Mouse (Mus musculus) stomach, postnatal 0 days (tissue): ENCODE data around the gene Hcrtr1. TPM values are rescaled to one million over a fixed set of nuclear protein-coding genes. Genes with fewer than 3 reads are reported as not detected.
A peak's percentile ranks its signal among the peaks of the same experiment; 100 is the strongest.

Experiments
- ATAC-seq: fragments of 200-750 bp; cut with Nextera tagmentation; 2 replicates; pipeline ENCODE4 v1.8.0; 2017; ENCODE audit not compliant: low FRiP score, low TSS enrichment
- DNase-seq: peaks from one replicate; pipeline ENCODE4 v3.0.0-alpha.2; 2016; ENCODE audit warnings: low spot score
- H3K27ac ChIP-seq: fragments of 300-500 bp; sonication (generic); replicated peaks from 2 replicates; pipeline ENCODE4 v1.5.1; 2014; ENCODE audit warnings: mild to moderate bottlenecking, control low read depth
- H3K27me3 ChIP-seq: fragments of 300-500 bp; sonication (generic); 2 replicates; pipeline ENCODE4 v1.6.1; 2014; ENCODE audit warnings: low read length; ENCODE audit not compliant: control insufficient read depth, insufficient read depth
- H3K36me3 ChIP-seq: fragments of 300-500 bp; sonication (generic); 2 replicates; pipeline ENCODE4 v1.6.1; 2014; ENCODE audit warnings: low read length, mixed read lengths; ENCODE audit not compliant: control insufficient read depth, insufficient read depth
- H3K4me1 ChIP-seq: fragments of 300-500 bp; sonication (generic); replicated peaks from 2 replicates; pipeline ENCODE4 v1.6.1; 2014; ENCODE audit warnings: antibody characterized with exemption; ENCODE audit not compliant: control insufficient read depth, insufficient read depth
- H3K4me2 ChIP-seq: fragments of 300-500 bp; sonication (generic); replicated peaks from 2 replicates; pipeline ENCODE4 v1.6.1; 2014; ENCODE audit warnings: low read depth, mild to moderate bottlenecking, control low read depth, moderate library complexity
- H3K4me3 ChIP-seq: fragments of 300-500 bp; sonication (generic); 2 replicates; pipeline ENCODE4 v1.5.1; 2014; ENCODE audit warnings: low read depth, low read length, control low read depth
- H3K9ac ChIP-seq: fragments of 300-500 bp; sonication (generic); 2 replicates; pipeline ENCODE4 v1.6.1; 2014; ENCODE audit warnings: mild to moderate bottlenecking, low read length, control low read depth, mixed read lengths
- H3K9me3 ChIP-seq: fragments of 300-500 bp; sonication (generic); 2 replicates; pipeline ENCODE4 v1.6.1; 2016; ENCODE audit warnings: low read length; ENCODE audit not compliant: control insufficient read depth
- CTCF ChIP-seq: IDR thresholded peaks from 2 replicates; pipeline ENCODE4 v1.5.1; 2016; ENCODE audit warnings: antibody characterized with exemption, low read depth, mild to moderate bottlenecking, moderate library complexity
- EP300 ChIP-seq: optimal IDR thresholded peaks from 2 replicates; pipeline ENCODE3; 2016; ENCODE audit warnings: antibody characterized with exemption
- WGBS: fragments of 180-500 bp; shearing (Covaris S2); extraction: QIAGEN DNeasy Blood & Tissue Kit; methylation state at CpG from one replicate; pipeline ENCODE4 v1.1.7; 2014; 5-methylcytosine and 5-hydroxymethylcytosine counted together
- polyA plus RNA-seq: library from polyadenylated mRNA; unstranded; fragments of >200 nt; fragmentation: Nextera tagmentation; extraction: Ambion mirVana; gene quantifications from 2 replicates; pipeline ENCODE4 v1.2.1, GENCODE M21; 2015

The Hcrtr1 gene
- polyA plus RNA-seq, 1 experiment from 2014 or later = 0.39 TPM

- TF ChIP-seq CTCF (no peak), EP300 (no peak)
- ATAC-seq (peak; percentile 4; the same call in 1 of the 2 replicates), DNase-seq (peak; percentile 43)
- H3K4me2 ChIP-seq = peak within 1 kb of the TSS; percentile 75
- no peaks in the 10 kb centered on the region for H3K36me3 ChIP-seq
- 12% methylated on average over 14 of the region's 14 CpGs for WGBS
- H3K9ac ChIP-seq = peak within 1 kb of the TSS; percentile 61
- peak within 1 kb of the TSS; percentile 91 for H3K27ac ChIP-seq
- H3K4me1 ChIP-seq = peaks cover 17% of the 10 kb centered on the region
- no peaks in the 10 kb centered on the region for H3K9me3 ChIP-seq
- H3K4me3 ChIP-seq = peak within 1 kb of the TSS; percentile 44
- H3K27me3 ChIP-seq = no peaks in the 10 kb centered on the region
Measured at GRCm38 (mm10) chr4:130175072-130175711, 36.0 kb upstream of the Hcrtr1 start, which contains the start of gene Tinagl1. TSS of gene Tinagl1 (minus strand) at chr4:130175122.

- Histone ChIP-seq H3K9ac (peak overlapping the region; percentile 61), H3K4me1 (peaks cover 17% of the 10 kb centered on the region), H3K27ac (peak overlapping the region; percentile 91), H3K4me3 (peak overlapping the region; percentile 44), H3K4me2 (peak overlapping the region; percentile 75), H3K9me3 (no peaks in the 10 kb centered on the region), H3K36me3 (no peaks in the 10 kb centered on the region; the same call in 1 of the 2 replicates), H3K27me3 (no peaks in the 10 kb centered on the region)
- WGBS = 2% methylated on average over 25 of the region's 25 CpGs
- DNase-seq (peak; percentile 92), ATAC-seq (peak; percentile 87)
- no peak for TF ChIP-seq EP300
- no peak for TF ChIP-seq CTCF
Measured at GRCm38 (mm10) chr4:130174335-130175031, 35.3 kb upstream of the Hcrtr1 start.

GRCm38 (mm10) chr4:130173911-130174311 is 34.8 kb upstream of the Hcrtr1 start:
- DNase-seq (peak; percentile 49), ATAC-seq (peak; percentile 1; the same call in 1 of the 2 replicates)
- TF ChIP-seq EP300 = no peak
- no peak for TF ChIP-seq CTCF
- no peaks in the 10 kb centered on the region for H3K9me3 ChIP-seq
- WGBS = 28% methylated on average over 19 of the region's 19 CpGs
- H3K4me2 ChIP-seq = peak overlapping the region; percentile 75
- peak overlapping the region; percentile 61 for H3K9ac ChIP-seq
- H3K4me3 ChIP-seq = peak overlapping the region; percentile 44
- no peaks in the 10 kb centered on the region; the same call in 1 of the 2 replicates for H3K36me3 ChIP-seq
- H3K27me3 ChIP-seq = no peaks in the 10 kb centered on the region
- H3K27ac ChIP-seq = peak overlapping the region; percentile 91
- H3K4me1 ChIP-seq = peaks cover 17% of the 10 kb centered on the region

GRCm38 (mm10) chr4:130173060-130173822 is 34.1 kb upstream of the Hcrtr1 start:
- Histone ChIP-seq H3K27me3 (no peaks in the 10 kb centered on the region), H3K4me3 (peak overlapping the region; percentile 44), H3K27ac (peak overlapping the region; percentile 91), H3K4me1 (peaks cover 22% of the 10 kb centered on the region), H3K36me3 (no peaks in the 10 kb centered on the region; the same call in 1 of the 2 replicates), H3K9me3 (no peaks in the 10 kb centered on the region), H3K4me2 (peak overlapping the region; percentile 75), H3K9ac (peak overlapping the region; percentile 61)
- no peak for ATAC-seq
- TF ChIP-seq CTCF (peak; percentile 9; the same call in 1 of the 2 replicates), EP300 (no peak)
- peak; percentile 55 for DNase-seq
- 52% methylated on average over 11 of the region's 11 CpGs for WGBS

- Histone ChIP-seq H3K36me3 (no peaks in the 10 kb centered on the region; the same call in 1 of the 2 replicates), H3K4me1 (peaks cover 29% of the 10 kb centered on the region), H3K27me3 (no peaks in the 10 kb centered on the region), H3K4me3 (peak overlapping the region; percentile 6; the same call in 1 of the 2 replicates), H3K9me3 (no peaks in the 10 kb centered on the region), H3K27ac (peak overlapping the region; percentile 91), H3K4me2 (peak overlapping the region; percentile 75), H3K9ac (peak overlapping the region; percentile 47; the same call in 1 of the 2 replicates)
- DNase-seq (peak; percentile 50), ATAC-seq (peak; percentile 8; the same call in 1 of the 2 replicates)
- TF ChIP-seq CTCF = no peak
- TF ChIP-seq EP300 = no peak
- WGBS = 19% methylated on average over 11 of the region's 11 CpGs
Measured at GRCm38 (mm10) chr4:130171951-130172765, 33.0 kb upstream of the Hcrtr1 start.
